Mouse (Mus musculus): ENCODE measurements around the gene Fndc3b. TPM values are rescaled to one million over a fixed set of nuclear protein-coding genes. Genes with fewer than 3 reads are reported as not detected.

Gene Fndc3b
- polyA plus RNA-seq, 1 experiment from 2014 or later = 12.8 TPM

GRCm38 (mm10) chr3:27650083-27650482, 61.0 kb downstream of the Fndc3b start:
- DNase-seq (ENCODE audit: low spot score) = no peak

GRCm38 (mm10) chr3:27649316-27649715, 61.8 kb downstream of the Fndc3b start:
- H3K9ac ChIP-seq (ENCODE audit: low read depth, low read length) = no peak overlapping the region
- no peak overlapping the region for H3K4me2 ChIP-seq (replicated peaks; ENCODE audit: low read depth, low read length)
- H3K36me3 ChIP-seq (ENCODE audit: control insufficient read depth, insufficient read depth, low read length) = no peaks in the 10 kb centered on the region
- no peaks in the 10 kb centered on the region for H3K27me3 ChIP-seq (ENCODE audit: control insufficient read depth, insufficient read depth, low read length)
- no peak overlapping the region for H3K4me3 ChIP-seq (ENCODE audit: low read depth, low read length)
- H3K9me3 ChIP-seq (ENCODE audit: control insufficient read depth, low read length) = no peaks in the 10 kb centered on the region
- 70% methylated on average over 1 of the region's 1 CpGs for WGBS
- no peak overlapping the region for H3K27ac ChIP-seq (ENCODE audit: low read depth, low read length)
- ATAC-seq (ENCODE audit: low FRiP score) = no peak
- H3K4me1 ChIP-seq (replicated peaks; ENCODE audit: control insufficient read depth, insufficient read depth, low read length) = no peaks in the 10 kb centered on the region
- no peak for DNase-seq (ENCODE audit: low spot score)

More at GRCm38 (mm10) chr3:27650083-27650482, 61.0 kb downstream of the Fndc3b start:
- Histone ChIP-seq H3K9ac (ENCODE audit: low read depth, low read length) (no peak overlapping the region), H3K4me2 (replicated peaks; ENCODE audit: low read depth, low read length) (no peak overlapping the region), H3K9me3 (ENCODE audit: control insufficient read depth, low read length) (no peaks in the 10 kb centered on the region), H3K27me3 (ENCODE audit: control insufficient read depth, insufficient read depth, low read length) (no peaks in the 10 kb centered on the region), H3K36me3 (ENCODE audit: control insufficient read depth, insufficient read depth, low read length) (no peaks in the 10 kb centered on the region), H3K4me1 (replicated peaks; ENCODE audit: control insufficient read depth, insufficient read depth, low read length) (no peaks in the 10 kb centered on the region), H3K4me3 (ENCODE audit: low read depth, low read length) (no peak overlapping the region), H3K27ac (ENCODE audit: low read depth, low read length) (no peak overlapping the region)
- 93% methylated on average over 11 of the region's 11 CpGs for WGBS
- ATAC-seq (ENCODE audit: low FRiP score) = no peak

GRCm38 (mm10) chr3:27642381-27642780, 68.7 kb downstream of the Fndc3b start:
- Histone ChIP-seq H3K36me3 (ENCODE audit: control insufficient read depth, insufficient read depth, low read length) (no peaks in the 10 kb centered on the region), H3K4me3 (ENCODE audit: low read depth, low read length) (no peak overlapping the region), H3K4me1 (replicated peaks; ENCODE audit: control insufficient read depth, insufficient read depth, low read length) (no peaks in the 10 kb centered on the region), H3K27me3 (ENCODE audit: control insufficient read depth, insufficient read depth, low read length) (no peaks in the 10 kb centered on the region), H3K9me3 (ENCODE audit: control insufficient read depth, low read length) (no peaks in the 10 kb centered on the region), H3K27ac (ENCODE audit: low read depth, low read length) (no peak overlapping the region), H3K9ac (ENCODE audit: low read depth, low read length) (no peak overlapping the region), H3K4me2 (replicated peaks; ENCODE audit: low read depth, low read length) (no peak overlapping the region)
- DNase-seq (ENCODE audit: low spot score) (no peak), ATAC-seq (ENCODE audit: low FRiP score) (no peak)
- 89% methylated on average over 6 of the region's 6 CpGs for WGBS

- WGBS = 84% methylated on average over 4 of the region's 4 CpGs
- Histone ChIP-seq H3K4me3 (ENCODE audit: low read depth, low read length) (no peak overlapping the region), H3K9me3 (ENCODE audit: control insufficient read depth, low read length) (no peaks in the 10 kb centered on the region), H3K27me3 (ENCODE audit: control insufficient read depth, insufficient read depth, low read length) (no peaks in the 10 kb centered on the region), H3K4me1 (replicated peaks; ENCODE audit: control insufficient read depth, insufficient read depth, low read length) (no peaks in the 10 kb centered on the region), H3K36me3 (ENCODE audit: control insufficient read depth, insufficient read depth, low read length) (no peaks in the 10 kb centered on the region), H3K27ac (ENCODE audit: low read depth, low read length) (no peak overlapping the region), H3K9ac (ENCODE audit: low read depth, low read length) (no peak overlapping the region), H3K4me2 (replicated peaks; ENCODE audit: low read depth, low read length) (no peak overlapping the region)
- ATAC-seq (ENCODE audit: low FRiP score) = no peak
- no peak for DNase-seq (ENCODE audit: low spot score)
These were observed 71.4 kb downstream of the Fndc3b start for GRCm38 (mm10) chr3:27639701-27640100.

- Histone ChIP-seq H3K27ac (ENCODE audit: low read depth, low read length) (no peak overlapping the region), H3K9me3 (ENCODE audit: control insufficient read depth, low read length) (no peaks in the 10 kb centered on the region), H3K27me3 (ENCODE audit: control insufficient read depth, insufficient read depth, low read length) (no peaks in the 10 kb centered on the region), H3K4me2 (replicated peaks; ENCODE audit: low read depth, low read length) (no peak overlapping the region), H3K36me3 (ENCODE audit: control insufficient read depth, insufficient read depth, low read length) (no peaks in the 10 kb centered on the region), H3K4me1 (replicated peaks; ENCODE audit: control insufficient read depth, insufficient read depth, low read length) (no peaks in the 10 kb centered on the region), H3K4me3 (ENCODE audit: low read depth, low read length) (no peak overlapping the region), H3K9ac (ENCODE audit: low read depth, low read length) (no peak overlapping the region)
- no peak for ATAC-seq (ENCODE audit: low FRiP score)
- 67% methylated on average over 6 of the region's 6 CpGs for WGBS
- no peak for DNase-seq (ENCODE audit: low spot score)
These were observed 74.0 kb downstream of the Fndc3b start for GRCm38 (mm10) chr3:27637046-27637661.

GRCm38 (mm10) chr3:27635776-27636175, 75.3 kb downstream of the Fndc3b start:
- Histone ChIP-seq H3K27ac (ENCODE audit: low read depth, low read length) (no peak overlapping the region), H3K4me3 (ENCODE audit: low read depth, low read length) (no peak overlapping the region), H3K27me3 (ENCODE audit: control insufficient read depth, insufficient read depth, low read length) (no peaks in the 10 kb centered on the region), H3K4me2 (replicated peaks; ENCODE audit: low read depth, low read length) (no peak overlapping the region), H3K9me3 (ENCODE audit: control insufficient read depth, low read length) (no peaks in the 10 kb centered on the region), H3K9ac (ENCODE audit: low read depth, low read length) (no peak overlapping the region), H3K36me3 (ENCODE audit: control insufficient read depth, insufficient read depth, low read length) (no peaks in the 10 kb centered on the region), H3K4me1 (replicated peaks; ENCODE audit: control insufficient read depth, insufficient read depth, low read length) (no peaks in the 10 kb centered on the region)
- ATAC-seq (ENCODE audit: low FRiP score) (no peak), DNase-seq (ENCODE audit: low spot score) (peak; percentile 60)
- WGBS = 17% methylated on average over 3 of the region's 3 CpGs

- 100% methylated on average over 1 of the region's 1 CpGs for WGBS
- DNase-seq (ENCODE audit: low spot score) (no peak), ATAC-seq (ENCODE audit: low FRiP score) (no peak)
- Histone ChIP-seq H3K27ac (ENCODE audit: low read depth, low read length) (no peak overlapping the region), H3K4me3 (ENCODE audit: low read depth, low read length) (no peak overlapping the region), H3K9me3 (ENCODE audit: control insufficient read depth, low read length) (no peaks in the 10 kb centered on the region), H3K4me1 (replicated peaks; ENCODE audit: control insufficient read depth, insufficient read depth, low read length) (no peaks in the 10 kb centered on the region), H3K9ac (ENCODE audit: low read depth, low read length) (no peak overlapping the region), H3K36me3 (ENCODE audit: control insufficient read depth, insufficient read depth, low read length) (no peaks in the 10 kb centered on the region), H3K4me2 (replicated peaks; ENCODE audit: low read depth, low read length) (no peak overlapping the region), H3K27me3 (ENCODE audit: control insufficient read depth, insufficient read depth, low read length) (no peaks in the 10 kb centered on the region)
These were observed 78.2 kb downstream of the Fndc3b start for GRCm38 (mm10) chr3:27632880-27633279.

- WGBS = 73% methylated on average over 7 of the region's 7 CpGs
- ATAC-seq (ENCODE audit: low FRiP score) = no peak
- Histone ChIP-seq H3K4me3 (ENCODE audit: low read depth, low read length) (no peak overlapping the region), H3K9me3 (ENCODE audit: control insufficient read depth, low read length) (no peaks in the 10 kb centered on the region), H3K9ac (ENCODE audit: low read depth, low read length) (no peak overlapping the region), H3K4me1 (replicated peaks; ENCODE audit: control insufficient read depth, insufficient read depth, low read length) (no peaks in the 10 kb centered on the region), H3K27me3 (ENCODE audit: control insufficient read depth, insufficient read depth, low read length) (no peaks in the 10 kb centered on the region), H3K36me3 (ENCODE audit: control insufficient read depth, insufficient read depth, low read length) (no peaks in the 10 kb centered on the region), H3K27ac (ENCODE audit: low read depth, low read length) (no peak overlapping the region), H3K4me2 (replicated peaks; ENCODE audit: low read depth, low read length) (no peak overlapping the region)
- no peak for DNase-seq (ENCODE audit: low spot score)
These were observed 80.0 kb downstream of the Fndc3b start for GRCm38 (mm10) chr3:27631112-27631511.

GRCm38 (mm10) chr3:27629716-27630115, 81.4 kb downstream of the Fndc3b start:
- DNase-seq (ENCODE audit: low spot score) = no peak
- H3K27ac ChIP-seq (ENCODE audit: low read depth, low read length) = no peak overlapping the region
- H3K36me3 ChIP-seq (ENCODE audit: control insufficient read depth, insufficient read depth, low read length) = no peaks in the 10 kb centered on the region
- H3K27me3 ChIP-seq (ENCODE audit: control insufficient read depth, insufficient read depth, low read length) = no peaks in the 10 kb centered on the region
- no peak for ATAC-seq (ENCODE audit: low FRiP score)
- no peak overlapping the region for H3K4me2 ChIP-seq (replicated peaks; ENCODE audit: low read depth, low read length)
- WGBS = 97% methylated on average over 5 of the region's 5 CpGs
- no peaks in the 10 kb centered on the region for H3K4me1 ChIP-seq (replicated peaks; ENCODE audit: control insufficient read depth, insufficient read depth, low read length)
- no peaks in the 10 kb centered on the region for H3K9me3 ChIP-seq (ENCODE audit: control insufficient read depth, low read length)
- no peak overlapping the region for H3K4me3 ChIP-seq (ENCODE audit: low read depth, low read length)
- no peak overlapping the region for H3K9ac ChIP-seq (ENCODE audit: low read depth, low read length)

Measured in hindbrain, embryonic 11.5 days (tissue).